Mouse (Mus musculus): ENCODE measurements around the gene Pfdn2. TPM values are rescaled to one million over a fixed set of nuclear protein-coding genes. Genes with fewer than 3 reads are reported as not detected.
"Not testable (repeated sequence)": the region's sequence is repeated elsewhere in the genome, so short reads cannot be mapped to it uniquely, and the experiment has no call there.

Gene Pfdn2
- polyA plus RNA-seq (2014; fragmentation: Nextera tagmentation; extraction: Ambion mirVana) = 60.3 and 66.1 TPM in 2 replicates

GRCm38 (mm10) chr1:171345225-171346094, at the start of gene Pfdn2, which contains the start of gene Nit1:
Gene Pfdn2, plus strand, starts transcription at chr1:171345670.
Gene Nit1, minus strand, starts transcription at chr1:171345646.
- 1% methylated on average over 53 of the region's 53 CpGs for WGBS
- Histone ChIP-seq H3K4me1 (replicated peaks; ENCODE audit: control insufficient read depth, insufficient read depth, low read length) (peaks cover 24% of the 10 kb centered on the region), H3K9me3 (ENCODE audit: control insufficient read depth, low read length) (peaks cover 6% of the 10 kb centered on the region; the same call in 1 of the 2 replicates), H3K36me3 (replicated peaks; ENCODE audit: control insufficient read depth, insufficient read depth) (peaks cover 33% of the 10 kb centered on the region), H3K4me3 (replicated peaks; ENCODE audit: low read length) (peak within 1 kb of the TSS; percentile 92), H3K9ac (peak within 1 kb of the TSS; percentile 83), H3K27me3 (ENCODE audit: control insufficient read depth, insufficient read depth, low read length) (no peaks in the 10 kb centered on the region), H3K27ac (peak within 1 kb of the TSS; percentile 72), H3K4me2 (replicated peaks) (peak within 1 kb of the TSS; percentile 90)
- ATAC-seq (ENCODE audit: low FRiP score) (peak; percentile 95), DNase-seq (ENCODE audit: low spot score) (peak; percentile 96)

DNA sequence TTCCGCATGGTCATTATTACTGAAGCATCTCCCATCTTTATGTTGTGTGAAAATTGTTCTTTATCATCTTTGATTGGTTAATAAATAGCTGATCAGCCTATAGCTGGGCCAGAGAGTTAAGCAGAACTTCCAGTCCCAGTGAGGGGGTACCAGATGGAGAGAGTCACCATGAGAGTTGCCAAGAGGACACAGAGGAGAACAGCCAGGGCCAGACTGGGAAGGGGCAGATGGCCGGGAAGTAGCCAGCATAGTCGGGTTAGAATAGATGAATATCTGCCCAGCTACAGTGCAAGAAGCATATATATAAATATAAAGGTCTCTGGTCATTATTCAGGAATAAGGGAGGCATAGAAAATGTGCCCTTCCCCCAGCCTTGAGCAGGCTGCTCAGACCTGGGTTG, 47.2 kb upstream of the Pfdn2 start:
- H3K4me2 ChIP-seq (replicated peaks) = no peak overlapping the region
- DNase-seq (ENCODE audit: low spot score) = no peak
- peaks cover 17% of the 10 kb centered on the region; the same call in 1 of the 2 replicates for H3K27me3 ChIP-seq (ENCODE audit: control insufficient read depth, insufficient read depth, low read length)
- ATAC-seq (ENCODE audit: low FRiP score) = no peak
- peaks cover 7% of the 10 kb centered on the region for H3K4me1 ChIP-seq (replicated peaks; ENCODE audit: control insufficient read depth, insufficient read depth, low read length)
- no peak overlapping the region for H3K9ac ChIP-seq
- H3K4me3 ChIP-seq (replicated peaks; ENCODE audit: low read length) = no peak overlapping the region
- H3K9me3 ChIP-seq (ENCODE audit: control insufficient read depth, low read length) = no peaks in the 10 kb centered on the region
- no peak overlapping the region for H3K27ac ChIP-seq
- H3K36me3 ChIP-seq (replicated peaks; ENCODE audit: control insufficient read depth, insufficient read depth) = no peaks in the 10 kb centered on the region
- 69% methylated on average over 3 of the region's 3 CpGs for WGBS

- H3K9ac ChIP-seq; H3K4me3 ChIP-seq (replicated peaks; ENCODE audit: low read length); H3K27me3 ChIP-seq (ENCODE audit: control insufficient read depth, insufficient read depth, low read length); H3K27ac ChIP-seq; H3K9me3 ChIP-seq (ENCODE audit: control insufficient read depth, low read length); DNase-seq (ENCODE audit: low spot score); H3K4me2 ChIP-seq (replicated peaks); ATAC-seq (ENCODE audit: low FRiP score); H3K36me3 ChIP-seq (replicated peaks; ENCODE audit: control insufficient read depth, insufficient read depth); H3K4me1 ChIP-seq (replicated peaks; ENCODE audit: control insufficient read depth, insufficient read depth, low read length): not testable (repeated sequence)
- WGBS = 76% methylated on average over 5 of the region's 5 CpGs
These were observed 39.3 kb upstream of the Pfdn2 start for GRCm38 (mm10) chr1:171306157-171306556.

- ATAC-seq (ENCODE audit: low FRiP score) (no peak), DNase-seq (ENCODE audit: low spot score) (no peak)
- H3K4me3 ChIP-seq (replicated peaks; ENCODE audit: low read length) = no peak overlapping the region
- no peak overlapping the region for H3K27ac ChIP-seq
- H3K36me3 ChIP-seq (replicated peaks; ENCODE audit: control insufficient read depth, insufficient read depth) = no peaks in the 10 kb centered on the region
- H3K9ac ChIP-seq = no peak overlapping the region
- H3K4me2 ChIP-seq (replicated peaks) = no peak overlapping the region
- H3K4me1 ChIP-seq (replicated peaks; ENCODE audit: control insufficient read depth, insufficient read depth, low read length) = no peaks in the 10 kb centered on the region
- no peaks in the 10 kb centered on the region for H3K27me3 ChIP-seq (ENCODE audit: control insufficient read depth, insufficient read depth, low read length)
- 70% methylated on average over 2 of the region's 2 CpGs for WGBS
- no peaks in the 10 kb centered on the region for H3K9me3 ChIP-seq (ENCODE audit: control insufficient read depth, low read length)
These were observed 36.1 kb upstream of the Pfdn2 start for GRCm38 (mm10) chr1:171309321-171309720.

DNA sequence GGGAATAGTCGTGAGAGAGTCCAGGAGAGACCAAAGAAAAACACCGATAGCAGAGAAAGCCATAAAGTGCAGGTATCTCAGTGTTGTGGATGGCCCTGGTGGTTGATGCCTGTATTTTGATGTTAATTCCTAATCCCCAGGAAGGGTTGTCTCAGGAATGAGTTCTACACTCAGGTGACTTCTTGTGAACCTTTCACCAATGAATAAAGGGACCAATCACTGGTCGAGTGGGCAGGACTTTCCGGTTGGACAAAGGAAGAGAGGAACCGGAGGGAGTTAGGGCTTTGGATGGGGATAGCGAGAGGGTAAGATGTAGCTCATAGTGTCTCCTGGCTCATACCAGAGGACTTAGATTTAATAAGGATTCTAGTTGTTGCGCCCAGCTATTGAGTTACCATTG, 25.7 kb upstream of the Pfdn2 start:
- Histone ChIP-seq H3K27me3 (ENCODE audit: control insufficient read depth, insufficient read depth, low read length) (no peaks in the 10 kb centered on the region), H3K27ac (no peak overlapping the region), H3K36me3 (replicated peaks; ENCODE audit: control insufficient read depth, insufficient read depth) (0 out of 2 replicates have a peak, but pooled peaks cover 3% of the 10 kb centered on the region), H3K9ac (no peak overlapping the region), H3K4me3 (replicated peaks; ENCODE audit: low read length) (no peak overlapping the region; the same call in 1 of the 2 replicates), H3K4me2 (replicated peaks) (0 out of 2 replicates have a peak overlapping the region, but pooled peaks have one; percentile 15), H3K9me3 (ENCODE audit: control insufficient read depth, low read length) (no peaks in the 10 kb centered on the region), H3K4me1 (replicated peaks; ENCODE audit: control insufficient read depth, insufficient read depth, low read length) (no peaks in the 10 kb centered on the region)
- 12% methylated on average over 7 of the region's 7 CpGs for WGBS
- ATAC-seq (ENCODE audit: low FRiP score) = no peak
- DNase-seq (ENCODE audit: low spot score) = no peak

- Histone ChIP-seq H3K9me3 (ENCODE audit: control insufficient read depth, low read length) (no peaks in the 10 kb centered on the region), H3K4me3 (replicated peaks; ENCODE audit: low read length) (no peak overlapping the region; the same call in 1 of the 2 replicates), H3K27ac (no peak overlapping the region), H3K36me3 (replicated peaks; ENCODE audit: control insufficient read depth, insufficient read depth) (0 out of 2 replicates have a peak, but pooled peaks cover 3% of the 10 kb centered on the region), H3K27me3 (ENCODE audit: control insufficient read depth, insufficient read depth, low read length) (no peaks in the 10 kb centered on the region), H3K4me2 (replicated peaks) (0 out of 2 replicates have a peak overlapping the region, but pooled peaks have one; percentile 15), H3K9ac (no peak overlapping the region), H3K4me1 (replicated peaks; ENCODE audit: control insufficient read depth, insufficient read depth, low read length) (no peaks in the 10 kb centered on the region)
- DNase-seq (ENCODE audit: low spot score) (no peak), ATAC-seq (ENCODE audit: low FRiP score) (no peak)
- 15% methylated on average over 5 of the region's 5 CpGs for WGBS
These were observed 25.3 kb upstream of the Pfdn2 start for GRCm38 (mm10) chr1:171320151-171320550.

DNA sequence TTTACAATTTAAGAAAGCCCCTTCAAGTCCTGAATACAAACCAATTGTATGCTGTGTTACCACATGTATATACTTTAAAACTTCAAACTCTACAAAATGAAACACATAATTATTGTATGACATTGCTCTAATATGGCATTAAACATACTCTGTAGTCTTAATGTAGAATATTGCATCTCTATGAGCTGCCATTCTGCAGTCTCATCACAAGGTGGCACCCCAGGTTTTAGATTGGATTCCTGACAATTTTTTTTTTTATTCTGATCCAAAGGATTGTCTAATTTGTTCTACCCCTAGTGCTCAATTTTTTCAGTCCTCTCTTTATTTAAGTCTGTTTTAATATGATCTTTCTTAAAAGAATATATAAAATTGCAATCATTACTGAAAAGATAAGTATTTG, 24.1 kb upstream of the Pfdn2 start:
- Histone ChIP-seq H3K27me3 (ENCODE audit: control insufficient read depth, insufficient read depth, low read length) (no peaks in the 10 kb centered on the region), H3K9me3 (ENCODE audit: control insufficient read depth, low read length) (no peaks in the 10 kb centered on the region), H3K4me2 (replicated peaks) (no peak overlapping the region), H3K27ac (no peak overlapping the region), H3K9ac (no peak overlapping the region), H3K36me3 (replicated peaks; ENCODE audit: control insufficient read depth, insufficient read depth) (0 out of 2 replicates have a peak, but pooled peaks cover 9% of the 10 kb centered on the region), H3K4me3 (replicated peaks; ENCODE audit: low read length) (no peak overlapping the region), H3K4me1 (replicated peaks; ENCODE audit: control insufficient read depth, insufficient read depth, low read length) (no peaks in the 10 kb centered on the region; the same call in 1 of the 2 replicates)
- DNase-seq (ENCODE audit: low spot score) (peak; percentile 42), ATAC-seq (ENCODE audit: low FRiP score) (no peak)

GRCm38 (mm10) chr1:171322012-171322411, 23.5 kb upstream of the Pfdn2 start:
- peaks cover under 1% of the 10 kb centered on the region; the same call in 1 of the 2 replicates for H3K4me1 ChIP-seq (replicated peaks; ENCODE audit: control insufficient read depth, insufficient read depth, low read length)
- no peak overlapping the region for H3K4me2 ChIP-seq (replicated peaks)
- no peaks in the 10 kb centered on the region for H3K27me3 ChIP-seq (ENCODE audit: control insufficient read depth, insufficient read depth, low read length)
- peak; percentile 40; the same call in 1 of the 2 replicates for ATAC-seq (ENCODE audit: low FRiP score)
- H3K4me3 ChIP-seq (replicated peaks; ENCODE audit: low read length) = no peak overlapping the region
- no peak overlapping the region for H3K9ac ChIP-seq
- H3K9me3 ChIP-seq (ENCODE audit: control insufficient read depth, low read length) = no peaks in the 10 kb centered on the region
- DNase-seq (ENCODE audit: low spot score) = no peak
- H3K27ac ChIP-seq = no peak overlapping the region
- 0 out of 2 replicates have a peak, but pooled peaks cover 9% of the 10 kb centered on the region for H3K36me3 ChIP-seq (replicated peaks; ENCODE audit: control insufficient read depth, insufficient read depth)
- 93% methylated on average over 1 of the region's 1 CpGs for WGBS

DNA sequence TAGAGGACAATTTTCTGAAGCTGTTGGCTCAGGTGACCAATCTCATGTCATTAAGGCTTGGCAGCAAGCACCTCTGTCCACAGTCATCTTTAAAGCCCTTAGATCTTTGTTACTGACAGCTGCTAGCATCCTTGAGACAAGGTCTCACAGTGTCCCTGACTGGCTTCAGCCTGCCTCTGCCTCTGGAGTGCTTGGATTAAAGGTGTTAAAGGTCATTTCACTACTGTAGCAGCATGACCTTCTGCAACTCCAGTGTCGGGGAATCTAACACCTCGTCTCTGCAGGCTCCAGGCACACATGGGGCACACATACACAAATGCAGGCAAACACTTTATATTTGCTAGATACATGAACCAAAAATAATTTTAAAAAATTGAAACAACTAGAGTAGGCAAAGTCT, 19.9 kb upstream of the Pfdn2 start:
- H3K27me3 ChIP-seq (ENCODE audit: control insufficient read depth, insufficient read depth, low read length) = no peaks in the 10 kb centered on the region
- 87% methylated on average over 2 of the region's 2 CpGs for WGBS
- no peak for ATAC-seq (ENCODE audit: low FRiP score)
- peaks cover 20% of the 10 kb centered on the region for H3K4me1 ChIP-seq (replicated peaks; ENCODE audit: control insufficient read depth, insufficient read depth, low read length)
- H3K36me3 ChIP-seq (replicated peaks; ENCODE audit: control insufficient read depth, insufficient read depth) = 0 out of 2 replicates have a peak, but pooled peaks cover 9% of the 10 kb centered on the region
- no peak for DNase-seq (ENCODE audit: low spot score)
- H3K27ac ChIP-seq = no peak overlapping the region
- H3K4me3 ChIP-seq (replicated peaks; ENCODE audit: low read length) = no peak overlapping the region
- H3K9me3 ChIP-seq (ENCODE audit: control insufficient read depth, low read length) = no peaks in the 10 kb centered on the region
- no peak overlapping the region for H3K4me2 ChIP-seq (replicated peaks)
- no peak overlapping the region for H3K9ac ChIP-seq

Data from hindbrain, embryonic 14.5 days (tissue).